Mouse (Mus musculus) urinary bladder, postnatal 0 days (tissue): ENCODE measurements around the gene Cldn12. TPM values are rescaled to one million over a fixed set of nuclear protein-coding genes. Genes with fewer than 3 reads are reported as not detected.

ENCODE experiments used
- polyA plus RNA-seq: library from polyadenylated mRNA; unstranded; fragments of >200 nt; fragmentation: Nextera tagmentation; extraction: Ambion mirVana; gene quantifications from 2 replicates; pipeline ENCODE4 v1.2.1, GENCODE M21; 2015

Cldn12 gene
- polyA plus RNA-seq = 9.0 and 9.6 TPM in 2 replicates

GRCm38 (mm10) chr5:5514196-5515076 lies at the start of gene Cldn12:
Cldn12 (minus strand) TSS chr5:5514958.

GRCm38 (mm10) chr5:5559079-5559740 lies 44.5 kb upstream of the Cldn12 start, which contains the start of gene Gtpbp10:
Gtpbp10 (minus strand) TSS chr5:5559538.

GRCm38 (mm10) chr5:5479043-5479442 lies 35.7 kb downstream of the Cldn12 start, which contains the start of gene 1700015F17Rik:
1700015F17Rik (minus strand) TSS chr5:5479143.

Other genes with a start within 250 kb of the Cldn12 start
- 9.4 and 9.8 TPM in 2 replicates for gene Cdk14, start 94.6 kb downstream of the Cldn12 start, polyA plus RNA-seq
- not detected in 2 replicates for gene 1700015F17Rik, start 35.8 kb downstream of the Cldn12 start, polyA plus RNA-seq
- 9.6 and 14.2 TPM in 2 replicates for gene Gtpbp10, start 44.6 kb upstream of the Cldn12 start, polyA plus RNA-seq
- gene Gm8773, start 58.8 kb upstream of the Cldn12 start, polyA plus RNA-seq = 8.3 and 12.0 TPM in 2 replicates
- 0.73 and 1.0 TPM in 2 replicates for gene Cfap69, start 149.3 kb upstream of the Cldn12 start, polyA plus RNA-seq
- 5.0 and 6.9 TPM in 2 replicates for gene Steap2, start 179.6 kb upstream of the Cldn12 start, polyA plus RNA-seq
- gene Steap1, start 234.4 kb upstream of the Cldn12 start, polyA plus RNA-seq = 5.4 and 8.3 TPM in 2 replicates